Mouse (Mus musculus): ENCODE data around the gene Zfp365. TPM values are rescaled to one million over a fixed set of nuclear protein-coding genes. Genes with fewer than 3 reads are reported as not detected.

Zfp365 gene
- polyA plus RNA-seq, 1 experiment from 2014 or later, result 2.7 TPM

- WGBS, result 91% methylated on average over 9 of the region's 9 CpGs
- Histone ChIP-seq H3K9me3 (no peaks in the 10 kb centered on the region), H3K27ac (no peak overlapping the region), H3K36me3 (replicated peaks) (0 out of 2 replicates have a peak, but pooled peaks cover 5% of the 10 kb centered on the region), H3K4me1 (peaks cover 16% of the 10 kb centered on the region), H3K27me3 (ENCODE audit: poor library complexity, severe bottlenecking) (peaks cover 87% of the 10 kb centered on the region), H3K4me3 (no peak overlapping the region)
- DNase-seq (ENCODE audit: extremely low spot score, low spot score), result no peak
These were observed 14.0 kb downstream of the Zfp365 start for GRCm38 (mm10) chr10:67898355-67898935.

- Histone ChIP-seq H3K36me3 (replicated peaks) (0 out of 2 replicates have a peak, but pooled peaks cover 5% of the 10 kb centered on the region), H3K4me3 (no peak overlapping the region), H3K9me3 (no peaks in the 10 kb centered on the region), H3K27ac (no peak overlapping the region), H3K4me1 (peaks cover 16% of the 10 kb centered on the region), H3K27me3 (ENCODE audit: poor library complexity, severe bottlenecking) (peaks cover 84% of the 10 kb centered on the region)
- 90% methylated on average over 6 of the region's 6 CpGs for WGBS
- no peak for DNase-seq (ENCODE audit: extremely low spot score, low spot score)
These were observed 15.2 kb downstream of the Zfp365 start for GRCm38 (mm10) chr10:67897281-67897680.

GRCm38 (mm10) chr10:67894683-67895082 is 17.8 kb downstream of the Zfp365 start:
- Histone ChIP-seq H3K4me1 (0 out of 2 replicates have a peak, but pooled peaks cover 4% of the 10 kb centered on the region), H3K27ac (no peak overlapping the region), H3K4me3 (no peak overlapping the region), H3K36me3 (replicated peaks) (0 out of 2 replicates have a peak, but pooled peaks cover 5% of the 10 kb centered on the region), H3K9me3 (no peaks in the 10 kb centered on the region), H3K27me3 (ENCODE audit: poor library complexity, severe bottlenecking) (peaks cover 67% of the 10 kb centered on the region)
- 95% methylated on average over 7 of the region's 7 CpGs for WGBS
- no peak for DNase-seq (ENCODE audit: extremely low spot score, low spot score)

GRCm38 (mm10) chr10:67894059-67894458 is 18.4 kb downstream of the Zfp365 start:
- H3K4me1 ChIP-seq, result 0 out of 2 replicates have a peak, but pooled peaks cover 4% of the 10 kb centered on the region
- DNase-seq (ENCODE audit: extremely low spot score, low spot score), result no peak
- H3K36me3 ChIP-seq (replicated peaks), result 0 out of 2 replicates have a peak, but pooled peaks cover 5% of the 10 kb centered on the region
- no peak overlapping the region for H3K27ac ChIP-seq
- H3K4me3 ChIP-seq, result no peak overlapping the region
- no peaks in the 10 kb centered on the region for H3K9me3 ChIP-seq
- H3K27me3 ChIP-seq (ENCODE audit: poor library complexity, severe bottlenecking), result peaks cover 61% of the 10 kb centered on the region
- WGBS, result 72% methylated on average over 8 of the region's 8 CpGs

- WGBS, result 84% methylated on average over 10 of the region's 10 CpGs
- no peak for DNase-seq (ENCODE audit: extremely low spot score, low spot score)
- Histone ChIP-seq H3K36me3 (replicated peaks) (0 out of 2 replicates have a peak, but pooled peaks cover 5% of the 10 kb centered on the region), H3K4me1 (0 out of 2 replicates have a peak, but pooled peaks cover 4% of the 10 kb centered on the region), H3K9me3 (no peaks in the 10 kb centered on the region), H3K27me3 (ENCODE audit: poor library complexity, severe bottlenecking) (peaks cover 53% of the 10 kb centered on the region), H3K4me3 (no peak overlapping the region), H3K27ac (no peak overlapping the region)
These were observed 19.2 kb downstream of the Zfp365 start for GRCm38 (mm10) chr10:67893226-67893625.

- Histone ChIP-seq H3K9me3 (no peaks in the 10 kb centered on the region), H3K4me1 (0 out of 2 replicates have a peak, but pooled peaks cover 4% of the 10 kb centered on the region), H3K36me3 (replicated peaks) (0 out of 2 replicates have a peak, but pooled peaks cover 3% of the 10 kb centered on the region), H3K4me3 (no peak overlapping the region), H3K27ac (no peak overlapping the region), H3K27me3 (ENCODE audit: poor library complexity, severe bottlenecking) (peaks cover 32% of the 10 kb centered on the region)
- DNase-seq (ENCODE audit: extremely low spot score, low spot score), result no peak
- WGBS, result 88% methylated on average over 6 of the region's 6 CpGs
These were observed 21.3 kb downstream of the Zfp365 start for GRCm38 (mm10) chr10:67891126-67891525.

- Histone ChIP-seq H3K27me3 (ENCODE audit: poor library complexity, severe bottlenecking) (peaks cover 4% of the 10 kb centered on the region; the same call in 1 of the 2 replicates), H3K4me1 (no peaks in the 10 kb centered on the region), H3K36me3 (replicated peaks) (no peaks in the 10 kb centered on the region), H3K4me3 (no peak overlapping the region), H3K9me3 (no peaks in the 10 kb centered on the region), H3K27ac (no peak overlapping the region)
- no peak for DNase-seq (ENCODE audit: extremely low spot score, low spot score)
- WGBS, result 94% methylated on average over 10 of the region's 10 CpGs
These were observed 24.5 kb downstream of the Zfp365 start for GRCm38 (mm10) chr10:67887971-67888370.

- Histone ChIP-seq H3K27me3 (ENCODE audit: poor library complexity, severe bottlenecking) (no peaks in the 10 kb centered on the region), H3K4me3 (no peak overlapping the region), H3K36me3 (replicated peaks) (no peaks in the 10 kb centered on the region), H3K4me1 (no peaks in the 10 kb centered on the region), H3K27ac (no peak overlapping the region), H3K9me3 (no peaks in the 10 kb centered on the region)
- DNase-seq (ENCODE audit: extremely low spot score, low spot score), result no peak
- 95% methylated on average over 4 of the region's 4 CpGs for WGBS
These were observed 31.8 kb downstream of the Zfp365 start for GRCm38 (mm10) chr10:67880692-67881091.

GRCm38 (mm10) chr10:67871811-67872210 is 40.7 kb downstream of the Zfp365 start:
- WGBS, result 17% methylated on average over 2 of the region's 2 CpGs
- H3K4me3 ChIP-seq, result no peak overlapping the region

GRCm38 (mm10) chr10:67868234-67868633 is 44.2 kb downstream of the Zfp365 start:
- 0 out of 2 replicates have a peak, but pooled peaks cover 3% of the 10 kb centered on the region for H3K9me3 ChIP-seq
- WGBS, result 93% methylated on average over 3 of the region's 3 CpGs
- no peak overlapping the region for H3K4me3 ChIP-seq
- no peaks in the 10 kb centered on the region for H3K27me3 ChIP-seq (ENCODE audit: poor library complexity, severe bottlenecking)
- no peak for DNase-seq (ENCODE audit: extremely low spot score, low spot score)
- no peaks in the 10 kb centered on the region for H3K36me3 ChIP-seq (replicated peaks)
- no peak overlapping the region for H3K27ac ChIP-seq
- H3K4me1 ChIP-seq, result no peaks in the 10 kb centered on the region

More at GRCm38 (mm10) chr10:67871811-67872210, 40.7 kb downstream of the Zfp365 start:
- Histone ChIP-seq H3K4me1 (no peaks in the 10 kb centered on the region), H3K27me3 (ENCODE audit: poor library complexity, severe bottlenecking) (no peaks in the 10 kb centered on the region), H3K36me3 (replicated peaks) (no peaks in the 10 kb centered on the region), H3K9me3 (no peaks in the 10 kb centered on the region), H3K27ac (no peak overlapping the region)
- peak; percentile 47 for DNase-seq (ENCODE audit: extremely low spot score, low spot score)

GRCm38 (mm10) chr10:67865841-67866240 is 46.6 kb downstream of the Zfp365 start:
- 0 out of 2 replicates have a peak, but pooled peaks cover 3% of the 10 kb centered on the region for H3K9me3 ChIP-seq
- no peaks in the 10 kb centered on the region for H3K36me3 ChIP-seq (replicated peaks)
- WGBS, result 96% methylated on average over 6 of the region's 6 CpGs
- H3K4me1 ChIP-seq, result no peaks in the 10 kb centered on the region
- no peak overlapping the region for H3K27ac ChIP-seq
- no peak overlapping the region for H3K4me3 ChIP-seq
- no peak for DNase-seq (ENCODE audit: extremely low spot score, low spot score)
- H3K27me3 ChIP-seq (ENCODE audit: poor library complexity, severe bottlenecking), result no peaks in the 10 kb centered on the region

GRCm38 (mm10) chr10:67865063-67865462 is 47.4 kb downstream of the Zfp365 start:
- Histone ChIP-seq H3K4me1 (no peaks in the 10 kb centered on the region), H3K9me3 (0 out of 2 replicates have a peak, but pooled peaks cover 3% of the 10 kb centered on the region), H3K27ac (no peak overlapping the region), H3K27me3 (ENCODE audit: poor library complexity, severe bottlenecking) (no peaks in the 10 kb centered on the region), H3K4me3 (no peak overlapping the region), H3K36me3 (replicated peaks) (no peaks in the 10 kb centered on the region)
- WGBS, result 85% methylated on average over 3 of the region's 3 CpGs
- no peak for DNase-seq (ENCODE audit: extremely low spot score, low spot score)

GRCm38 (mm10) chr10:67862331-67862730 is 50.1 kb downstream of the Zfp365 start:
- no peak overlapping the region for H3K4me3 ChIP-seq
- H3K4me1 ChIP-seq, result no peaks in the 10 kb centered on the region
- H3K27me3 ChIP-seq (ENCODE audit: poor library complexity, severe bottlenecking), result no peaks in the 10 kb centered on the region
- WGBS, result 16% methylated on average over 7 of the region's 7 CpGs
- DNase-seq (ENCODE audit: extremely low spot score, low spot score), result no peak
- no peaks in the 10 kb centered on the region for H3K36me3 ChIP-seq (replicated peaks)
- H3K9me3 ChIP-seq, result 0 out of 2 replicates have a peak, but pooled peaks cover 3% of the 10 kb centered on the region
- no peak overlapping the region for H3K27ac ChIP-seq

All from forebrain, embryonic 10.5 days (tissue).